Mouse (Mus musculus) bone marrow macrophage, adult 2 months (primary cell): Measurements from ENCODE around the gene Olfr649.

Experiments
- CTCF ChIP-seq: IDR thresholded peaks from 2 replicates; pipeline ENCODE4 v1.5.1; 2012; ENCODE audit warnings: low read depth, mild to moderate bottlenecking, low read length, moderate library complexity
- POLR2A ChIP-seq: IDR thresholded peaks from 2 replicates; pipeline ENCODE4 v1.6.1; 2012; ENCODE audit warnings: mild to moderate bottlenecking, low read depth, low read length, borderline replicate concordance

GRCm38 (mm10) chr7:104179074-104179473, 16.7 kb downstream of the Olfr649 start:
- no peak for TF ChIP-seq CTCF
- no peak for TF ChIP-seq POLR2A
